Mouse (Mus musculus) thymus, postnatal 0 days (tissue): ENCODE data around the gene Dpp9. TPM values are rescaled to one million over a fixed set of nuclear protein-coding genes. Genes with fewer than 3 reads are reported as not detected.

ENCODE experiments used
- DNase-seq: peaks from one replicate; pipeline ENCODE4 v3.0.0-alpha.2; 2015; ENCODE audit warnings: low spot score
- microRNA counts: library from miRNA; unstranded; fragments of <30 nt; microRNA quantifications from one replicate; lab custom pipeline; 2015
- microRNA-seq: library from miRNA; unstranded; fragments of <30 nt; microRNA quantifications from one replicate; pipeline ENCODE4, GENCODE M21; 2016; ENCODE audit warnings: borderline number of aligned reads
- polyA plus RNA-seq: library from polyadenylated mRNA; unstranded; fragments of >200 nt; fragmentation: Nextera tagmentation; extraction: Ambion mirVana; gene quantifications from 2 replicates; pipeline ENCODE4 v1.2.1, GENCODE M21; 2015

The Dpp9 gene
- polyA plus RNA-seq, 1 experiment from 2014 or later = 30.5 TPM

- no peak for DNase-seq
Measured at GRCm38 (mm10) chr17:56144546-56144945, 74.2 kb downstream of the Dpp9 start.

DNA sequence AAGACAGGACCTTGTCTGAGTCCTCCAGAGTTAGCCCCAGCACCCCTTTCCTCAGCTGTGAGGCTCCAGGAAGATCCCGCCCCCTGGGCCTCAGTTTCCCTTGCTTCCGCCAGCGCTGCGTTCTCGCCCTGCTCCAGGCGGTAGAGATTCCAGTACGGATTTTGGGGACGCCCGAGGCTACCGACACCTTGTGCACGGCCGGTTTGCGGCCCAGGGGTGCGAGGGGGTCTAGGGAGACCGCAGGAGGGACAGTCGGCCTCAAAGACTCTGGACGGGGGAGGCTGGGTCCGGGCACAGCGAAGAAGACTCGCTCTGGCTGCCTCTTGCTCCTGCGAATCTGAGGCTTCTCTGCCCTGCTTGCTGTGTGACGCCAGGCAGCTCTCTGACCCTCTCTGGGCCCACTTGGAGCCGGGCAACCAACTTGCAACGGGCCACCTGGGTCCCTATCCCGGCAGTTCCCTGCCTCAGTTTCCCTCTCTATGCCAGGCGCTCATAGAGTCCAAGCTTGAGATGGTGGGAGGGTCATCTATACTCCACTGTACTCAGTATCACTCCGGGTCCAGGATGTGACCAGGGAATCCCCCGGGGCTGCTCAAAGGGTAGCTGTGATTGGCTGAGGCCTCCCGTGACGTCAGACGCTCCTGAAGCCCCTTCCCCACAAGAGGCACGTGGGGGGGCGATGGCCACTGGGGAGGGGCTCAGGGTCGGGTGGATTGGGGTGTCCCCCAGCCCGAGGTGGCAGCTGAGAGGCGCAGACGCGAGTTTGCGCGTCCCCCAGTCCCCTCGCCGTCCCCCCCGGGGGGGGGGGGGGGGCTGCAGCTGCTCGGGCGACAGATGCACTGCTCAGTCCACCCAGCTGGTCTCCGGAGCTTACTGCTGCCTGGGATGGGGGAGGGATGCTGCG, 76.8 kb downstream of the Dpp9 start:
- peak; percentile 67 for DNase-seq

- peak; percentile 78 for DNase-seq
Measured at GRCm38 (mm10) chr17:56139858-56140595, 78.7 kb downstream of the Dpp9 start, which contains the start of gene Sema6b. Gene Sema6b, minus strand, starts transcription at chr17:56140343.

- DNase-seq = no peak
Measured at GRCm38 (mm10) chr17:56139355-56139754, 79.3 kb downstream of the Dpp9 start.

GRCm38 (mm10) chr17:56137839-56138613, 80.7 kb downstream of the Dpp9 start:
- DNase-seq = no peak

MicroRNAs within 50 kb of the gene (microRNA counts, 519-probe panel; counts per million panel counts)
- 473 counts per million, percentile 71 among the panel's probes with 10 or more counts for microRNA mmu-miR-7b (lab: Ali Mortazavi, UCI)

Small RNA genes lying within 50 kb of the gene (microRNA-seq; reads per million reads assigned to microRNA genes)
- gene Gm44397 = not detected
- gene Mir7b = 31.2 reads per million, percentile 33 among the genes with 10 or more reads in this experiment

Other genes with a start within 250 kb of the Dpp9 start
- 0.80 and 1.6 TPM in 2 replicates for gene Shd, start 248.4 kb downstream of the Dpp9 start, polyA plus RNA-seq
- 1.9 and 2.7 TPM in 2 replicates for gene Fsd1, start 232.4 kb downstream of the Dpp9 start, polyA plus RNA-seq
- gene Stap2, start 213.3 kb downstream of the Dpp9 start, polyA plus RNA-seq = 17.6 and 18.0 TPM in 2 replicates
- 65.7 and 65.9 TPM in 2 replicates for gene Mpnd, start 213.2 kb downstream of the Dpp9 start, polyA plus RNA-seq
- 117 and 129 TPM in 2 replicates for gene Sh3gl1, start 182.3 kb downstream of the Dpp9 start, polyA plus RNA-seq
- gene Chaf1a, start 178.5 kb downstream of the Dpp9 start, polyA plus RNA-seq = 18.0 and 18.5 TPM in 2 replicates
- gene Ubxn6, start 143.9 kb downstream of the Dpp9 start, polyA plus RNA-seq = 38.7 and 39.9 TPM in 2 replicates
- gene Hdgfl2, start 139.3 kb downstream of the Dpp9 start, polyA plus RNA-seq = 80.0 and 81.8 TPM in 2 replicates
- 0.08 and 0.09 TPM in 2 replicates for gene Plin4, start 109.1 kb downstream of the Dpp9 start, polyA plus RNA-seq
- gene Plin5, start 101.3 kb downstream of the Dpp9 start, polyA plus RNA-seq = 0.10 and 0.44 TPM in 2 replicates
- 2.7 and 3.1 TPM in 2 replicates for gene Lrg1, start 96.9 kb downstream of the Dpp9 start, polyA plus RNA-seq
- 1.0 TPM in 2 replicates for gene Sema6b, start 78.6 kb downstream of the Dpp9 start, polyA plus RNA-seq
- gene Tnfaip8l1, start 56.4 kb downstream of the Dpp9 start, polyA plus RNA-seq = 19.5 and 20.9 TPM in 2 replicates
- gene Mydgf, start 35.0 kb downstream of the Dpp9 start, polyA plus RNA-seq = 58.6 and 59.2 TPM in 2 replicates
- 11.1 and 12.9 TPM in 2 replicates for gene Fem1a, start 37.9 kb upstream of the Dpp9 start, polyA plus RNA-seq
- gene Ticam1, start 57.9 kb upstream of the Dpp9 start, polyA plus RNA-seq = 2.5 and 3.0 TPM in 2 replicates
- 59.5 TPM in 2 replicates for gene Plin3, start 74.0 kb upstream of the Dpp9 start, polyA plus RNA-seq
- gene Arrdc5, start 81.4 kb upstream of the Dpp9 start, polyA plus RNA-seq = 0.84 and 1.8 TPM in 2 replicates
- gene Uhrf1, start 84.4 kb upstream of the Dpp9 start, polyA plus RNA-seq = 234 and 264 TPM in 2 replicates
- 25.9 and 28.0 TPM in 2 replicates for gene Kdm4b, start 107.2 kb upstream of the Dpp9 start, polyA plus RNA-seq